Mouse (Mus musculus) midbrain, embryonic 11.5 days (tissue): ENCODE measurements around the gene Sbno1. TPM values are rescaled to one million over a fixed set of nuclear protein-coding genes. Genes with fewer than 3 reads are reported as not detected.

Experiments used
- ATAC-seq: fragments of 200-750 bp; cut with Nextera tagmentation; 2 replicates; pipeline ENCODE4 v1.8.0; 2017; ENCODE audit warnings: moderate TSS enrichment, moderate library complexity; ENCODE audit not compliant: low FRiP score
- DNase-seq: peaks from one replicate; pipeline ENCODE4 v3.0.0; 2015; ENCODE audit warnings: low spot score; ENCODE audit errors: missing footprints
- H3K27ac ChIP-seq: fragments of 300-500 bp; sonication (generic); 2 replicates; pipeline ENCODE4 v1.5.1; 2014; ENCODE audit warnings: low read depth, low read length
- H3K27me3 ChIP-seq: fragments of 300-500 bp; sonication (generic); 2 replicates; pipeline ENCODE4 v1.6.1; 2014; ENCODE audit warnings: mild to moderate bottlenecking, low read length, moderate library complexity, mixed read lengths; ENCODE audit not compliant: control insufficient read depth, insufficient read depth
- H3K36me3 ChIP-seq: fragments of 300-500 bp; sonication (generic); 2 replicates; pipeline ENCODE4 v1.6.1; 2014; ENCODE audit warnings: mild to moderate bottlenecking, low read length, moderate library complexity, mixed read lengths; ENCODE audit not compliant: control insufficient read depth, insufficient read depth
- H3K4me1 ChIP-seq: fragments of 300-500 bp; sonication (generic); 2 replicates; pipeline ENCODE4 v1.6.1; 2014; ENCODE audit warnings: low read length; ENCODE audit not compliant: control insufficient read depth, insufficient read depth
- H3K4me2 ChIP-seq: fragments of 300-500 bp; sonication (generic); 2 replicates; pipeline ENCODE4 v1.6.1; 2014; ENCODE audit warnings: mild to moderate bottlenecking, moderate library complexity
- H3K4me3 ChIP-seq: fragments of 300-500 bp; sonication (generic); 2 replicates; pipeline ENCODE4 v1.5.1; 2014; ENCODE audit warnings: low read depth, low read length
- H3K9ac ChIP-seq: fragments of 300-500 bp; sonication (generic); 2 replicates; pipeline ENCODE4 v1.6.1; 2014; ENCODE audit warnings: low read length
- H3K9me3 ChIP-seq: fragments of 300-500 bp; sonication (generic); 2 replicates; pipeline ENCODE4 v1.6.1; 2016; ENCODE audit warnings: low read length; ENCODE audit not compliant: control insufficient read depth
- WGBS: fragments of 180-500 bp; shearing (Covaris S2); extraction: QIAGEN DNeasy Blood & Tissue Kit; methylation state at CpG from one replicate; pipeline ENCODE4 v1.1.7; 2014; 5-methylcytosine and 5-hydroxymethylcytosine counted together
- polyA plus RNA-seq: library from polyadenylated mRNA; unstranded; fragments of >200 nt; fragmentation: Nextera tagmentation; extraction: Ambion mirVana; gene quantifications from 2 replicates; pipeline ENCODE4 v1.2.1, GENCODE M21; 2014

The Sbno1 gene
- polyA plus RNA-seq, 1 experiment from 2014 or later = 78.6 TPM

DNA sequence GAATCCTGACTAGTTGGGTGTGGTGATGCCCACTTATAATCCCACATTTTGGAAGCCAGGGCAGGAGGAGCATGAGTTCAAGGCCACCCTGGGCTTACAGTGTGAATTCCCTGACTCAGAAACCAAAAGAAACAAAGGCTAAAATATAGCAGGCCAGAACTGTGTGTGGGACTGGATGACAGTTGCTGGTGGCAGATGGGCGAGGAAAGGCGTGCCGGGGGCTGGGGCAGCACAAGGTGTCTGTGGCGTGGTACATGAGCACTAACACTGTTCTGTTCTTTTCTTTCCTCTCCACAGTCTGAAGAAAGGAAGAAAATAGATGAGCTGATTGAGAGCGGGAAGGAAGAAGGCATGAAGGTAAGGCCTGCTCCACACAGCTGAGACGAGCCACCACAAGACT, 31.0 kb upstream of the Sbno1 start:
- H3K4me3 ChIP-seq = no peak overlapping the region
- no peak overlapping the region for H3K9ac ChIP-seq
- no peaks in the 10 kb centered on the region for H3K27me3 ChIP-seq
- H3K4me1 ChIP-seq = no peaks in the 10 kb centered on the region
- WGBS = 90% methylated on average over 6 of the region's 6 CpGs
- ATAC-seq (no peak), DNase-seq (no peak)
- peaks cover 48% of the 10 kb centered on the region for H3K36me3 ChIP-seq
- no peaks in the 10 kb centered on the region for H3K9me3 ChIP-seq
- H3K4me2 ChIP-seq = no peak overlapping the region
- no peak overlapping the region for H3K27ac ChIP-seq

DNA sequence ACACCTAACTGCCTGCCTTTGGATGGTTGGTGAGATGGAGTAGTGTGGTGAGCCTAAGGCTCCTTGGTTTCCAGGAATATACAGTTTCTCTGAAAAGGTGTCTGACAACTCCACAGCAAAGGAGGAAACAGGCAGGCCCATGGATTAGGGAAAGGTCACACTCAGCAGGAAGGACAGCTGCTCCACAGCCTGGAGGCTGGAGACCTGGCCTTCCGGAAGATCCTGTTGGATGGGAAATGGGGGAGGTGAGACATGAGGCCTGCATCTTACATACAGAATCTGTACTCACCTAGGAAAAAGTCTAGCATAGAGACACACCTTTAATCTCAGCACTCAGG, 28.2 kb upstream of the Sbno1 start:
- no peak for ATAC-seq
- Histone ChIP-seq H3K9me3 (no peaks in the 10 kb centered on the region), H3K4me3 (no peak overlapping the region), H3K4me1 (peaks cover 5% of the 10 kb centered on the region; the same call in 1 of the 2 replicates), H3K9ac (no peak overlapping the region), H3K4me2 (no peak overlapping the region), H3K36me3 (peaks cover 46% of the 10 kb centered on the region), H3K27me3 (no peaks in the 10 kb centered on the region), H3K27ac (no peak overlapping the region)
- 80% methylated on average over 1 of the region's 1 CpGs for WGBS
- DNase-seq = no peak

DNA sequence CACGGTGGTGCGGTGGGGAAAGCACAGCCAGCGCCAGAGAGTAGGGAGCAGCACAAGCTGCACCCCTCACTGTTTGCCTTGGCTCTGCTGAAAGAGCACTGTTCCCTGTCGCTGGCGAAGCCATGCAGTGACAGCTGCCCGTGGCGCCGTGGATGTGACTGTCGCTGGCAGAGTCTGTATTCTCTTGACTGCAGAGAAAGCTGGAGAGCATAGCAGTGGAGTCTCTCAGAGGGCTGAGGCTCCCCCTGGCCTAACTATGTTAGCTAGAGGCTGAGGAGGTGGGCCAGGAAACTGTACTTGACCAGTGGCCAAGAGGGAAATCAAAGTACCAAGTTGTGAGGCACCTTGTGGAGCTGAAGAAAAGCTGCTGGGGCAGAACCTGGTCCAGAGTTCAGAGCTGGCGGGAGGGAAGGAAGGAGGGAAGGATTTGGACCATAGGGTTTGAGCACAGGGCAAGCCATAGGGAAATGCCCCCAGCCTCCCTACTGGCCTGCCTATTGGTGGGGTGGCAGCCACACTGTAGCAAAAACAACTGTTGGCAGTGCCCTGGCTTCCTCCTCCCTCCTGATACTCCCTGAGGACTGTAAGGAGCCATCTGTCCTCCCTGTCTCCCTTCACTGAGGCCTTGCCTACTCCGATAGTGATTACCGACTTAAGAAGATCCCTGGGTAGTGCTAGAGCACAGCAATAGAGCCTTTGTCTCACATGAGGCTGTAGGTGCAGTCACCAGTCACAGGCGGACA, 27.7 kb upstream of the Sbno1 start:
- DNase-seq (no peak), ATAC-seq (no peak)
- Histone ChIP-seq H3K9ac (no peak overlapping the region), H3K4me2 (no peak overlapping the region), H3K4me1 (peaks cover 5% of the 10 kb centered on the region; the same call in 1 of the 2 replicates), H3K36me3 (peaks cover 49% of the 10 kb centered on the region), H3K27ac (no peak overlapping the region), H3K4me3 (no peak overlapping the region), H3K27me3 (no peaks in the 10 kb centered on the region), H3K9me3 (no peaks in the 10 kb centered on the region)
- WGBS = 83% methylated on average over 13 of the region's 13 CpGs

DNA sequence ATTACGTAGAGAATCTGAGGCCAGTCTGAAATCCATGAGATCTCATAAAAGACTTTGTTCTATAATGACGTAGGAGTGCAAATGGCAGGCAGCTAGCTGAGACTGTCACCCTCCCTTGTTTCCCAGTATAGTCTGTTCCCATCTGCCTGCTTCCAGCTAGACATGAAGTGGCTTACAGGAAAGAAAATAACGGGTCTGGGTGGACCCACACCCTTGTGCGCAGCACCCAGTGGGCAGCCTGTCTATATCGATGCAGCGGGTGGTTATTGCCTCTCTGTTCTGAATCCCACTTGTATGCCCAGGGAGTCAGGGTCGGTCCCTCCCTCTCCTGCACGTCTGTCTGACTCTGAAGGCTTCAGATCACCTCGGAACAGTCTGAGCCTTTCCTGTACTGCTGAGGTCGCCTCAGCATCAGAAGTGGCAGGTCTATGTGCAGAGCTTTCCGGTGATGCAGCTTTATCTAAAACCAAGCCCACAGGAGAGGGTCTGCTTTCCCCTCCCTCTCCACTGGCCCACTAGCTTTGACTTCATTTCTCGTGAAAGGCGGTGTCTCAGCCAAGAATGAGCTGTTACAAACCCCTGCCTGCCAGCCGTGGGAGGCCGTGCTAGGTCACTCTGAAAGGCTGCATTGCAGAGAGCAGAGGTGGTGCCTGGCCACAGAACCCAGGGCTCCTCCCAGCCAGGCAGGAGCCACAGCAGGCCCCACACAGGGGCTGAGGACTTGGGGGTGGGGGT, 26.9 kb upstream of the Sbno1 start:
- Histone ChIP-seq H3K27ac (no peak overlapping the region), H3K4me3 (no peak overlapping the region), H3K4me1 (peaks cover 5% of the 10 kb centered on the region; the same call in 1 of the 2 replicates), H3K27me3 (no peaks in the 10 kb centered on the region), H3K4me2 (no peak overlapping the region), H3K9ac (no peak overlapping the region), H3K9me3 (no peaks in the 10 kb centered on the region), H3K36me3 (peaks cover 51% of the 10 kb centered on the region)
- ATAC-seq (no peak), DNase-seq (no peak)
- 84% methylated on average over 15 of the region's 15 CpGs for WGBS

DNA sequence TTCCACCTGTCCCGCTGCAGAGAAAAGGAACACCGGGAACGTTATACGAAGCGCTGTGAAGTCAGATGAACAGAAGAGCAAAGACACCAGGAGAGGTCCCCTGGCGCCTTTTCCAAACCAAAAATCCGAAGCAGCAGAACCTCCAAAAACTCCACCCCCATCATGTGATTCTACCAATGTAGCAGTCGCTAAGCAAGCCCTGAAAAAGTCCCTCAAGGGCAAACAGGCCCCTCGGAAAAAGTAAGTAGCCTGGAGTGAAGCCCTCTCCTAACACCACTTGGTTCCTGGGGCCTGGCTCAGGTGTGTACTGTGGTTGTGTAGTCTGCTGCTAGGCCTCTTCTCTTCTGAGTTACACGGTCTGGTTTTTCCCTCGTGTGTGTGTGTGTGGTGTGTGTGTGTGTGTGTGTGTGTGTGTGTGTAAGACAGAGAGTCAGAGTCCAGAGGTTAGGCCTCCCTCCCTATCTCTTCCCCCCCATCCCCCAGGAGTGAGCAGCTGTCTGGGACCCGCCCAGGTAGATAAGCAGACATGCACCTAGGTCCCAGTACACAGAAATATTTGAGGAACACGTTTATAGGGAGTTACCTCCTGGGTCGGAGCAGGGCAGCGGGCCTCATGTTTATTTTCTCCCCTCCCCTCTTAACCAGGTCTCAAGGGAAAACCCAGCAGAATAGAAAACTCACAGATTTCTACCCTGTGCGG, 25.0 kb upstream of the Sbno1 start:
- Histone ChIP-seq H3K4me2 (no peak overlapping the region), H3K27ac (no peak overlapping the region), H3K4me1 (peaks cover 15% of the 10 kb centered on the region), H3K9ac (no peak overlapping the region), H3K27me3 (no peaks in the 10 kb centered on the region), H3K36me3 (peaks cover 36% of the 10 kb centered on the region), H3K4me3 (no peak overlapping the region), H3K9me3 (no peaks in the 10 kb centered on the region)
- WGBS = 89% methylated on average over 16 of the region's 16 CpGs
- ATAC-seq (no peak), DNase-seq (no peak)

- no peak for DNase-seq
- Histone ChIP-seq H3K9me3 (no peaks in the 10 kb centered on the region), H3K4me2 (no peak overlapping the region), H3K9ac (no peak overlapping the region), H3K4me3 (no peak overlapping the region), H3K36me3 (peaks cover 34% of the 10 kb centered on the region), H3K27ac (no peak overlapping the region), H3K4me1 (peaks cover 15% of the 10 kb centered on the region), H3K27me3 (no peaks in the 10 kb centered on the region)
- WGBS = 85% methylated on average over 7 of the region's 7 CpGs
- ATAC-seq = no peak
Measured at GRCm38 (mm10) chr5:124450051-124450450, 24.2 kb upstream of the Sbno1 start.

- 73% methylated on average over 6 of the region's 6 CpGs for WGBS
- Histone ChIP-seq H3K4me1 (peaks cover 19% of the 10 kb centered on the region), H3K27ac (no peak overlapping the region), H3K4me3 (no peak overlapping the region), H3K27me3 (no peaks in the 10 kb centered on the region), H3K36me3 (peaks cover 34% of the 10 kb centered on the region), H3K9ac (no peak overlapping the region), H3K4me2 (no peak overlapping the region), H3K9me3 (no peaks in the 10 kb centered on the region)
- no peak for ATAC-seq
- no peak for DNase-seq
Measured at GRCm38 (mm10) chr5:124449494-124449893, 23.7 kb upstream of the Sbno1 start.

- WGBS = 4% methylated on average over 15 of the region's 15 CpGs
- DNase-seq (peak; percentile 92), ATAC-seq (peak; percentile 38; the same call in 1 of the 2 replicates)
- Histone ChIP-seq H3K27me3 (no peaks in the 10 kb centered on the region), H3K4me3 (peak overlapping the region; percentile 95), H3K9me3 (no peaks in the 10 kb centered on the region), H3K27ac (peak overlapping the region; percentile 53; the same call in 1 of the 2 replicates), H3K4me1 (peaks cover 19% of the 10 kb centered on the region), H3K36me3 (peaks cover 19% of the 10 kb centered on the region), H3K4me2 (peak overlapping the region; percentile 90), H3K9ac (peak overlapping the region; percentile 92)
Measured at GRCm38 (mm10) chr5:124446301-124446881, 20.6 kb upstream of the Sbno1 start.
